Comparison of ENCODE assay signal across 14 mouse cellular contexts in genomic region chr4:120360011-120360521, GRCm38 (mm10). TPM values are rescaled to one million over a fixed set of nuclear protein-coding genes. Genes with fewer than 3 reads are reported as not detected.
DNase-seq lines count a peak whose midpoint lies in the region; ATAC-seq lines count a peak whose summit lies in the region.
"Had no signal": no experiment of that assay in that cellular context is flagged by ENCODE, and none has a peak within 500 bp of the region (broad histone marks: within the 10 kb centered on the region; RNA-seq: fewer than 3 reads in every experiment).

No protein-coding gene starts in this region.

- 4% methylated on average over 8 of the region's 8 CpGs for WGBS in forebrain, embryonic 10.5 days
- WGBS in hindbrain, embryonic 12.5 days, result 7% methylated on average over 8 of the region's 8 CpGs
- WGBS in neural tube, embryonic 14.5 days, result 8% methylated on average over 8 of the region's 8 CpGs

- H3K4me1 ChIP-seq in forebrain, embryonic 10.5 days, result peaks cover 25% of the 10 kb centered on the region
- H3K4me1 ChIP-seq in hindbrain, embryonic 12.5 days, result peaks cover 17% of the 10 kb centered on the region
- H3K4me1 ChIP-seq in neural tube, embryonic 14.5 days (ENCODE audit: control insufficient read depth, insufficient read depth, low read length), result peaks cover 9% of the 10 kb centered on the region

- H3K4me3 ChIP-seq in forebrain, embryonic 10.5 days, result 0 out of 2 replicates have a peak overlapping the region, but pooled peaks have one; percentile 3
- no peak overlapping the region for H3K4me3 ChIP-seq in hindbrain, embryonic 12.5 days
- no peak overlapping the region for H3K4me3 ChIP-seq in neural tube, embryonic 14.5 days (ENCODE audit: low read depth, low read length)
- H3K4me3 ChIP-seq: erythroblast, embryonic 14.5 days; limb, embryonic 10.5 days; myocyte had no signal

- no peaks in the 10 kb centered on the region for H3K9me3 ChIP-seq in forebrain, embryonic 10.5 days
- H3K9me3 ChIP-seq in hindbrain, embryonic 12.5 days (replicated peaks), result no peaks in the 10 kb centered on the region
- H3K9me3 ChIP-seq in neural tube, embryonic 14.5 days (ENCODE audit: control insufficient read depth, low read length), result no peaks in the 10 kb centered on the region
- H3K9me3 ChIP-seq: limb, embryonic 10.5 days had no signal

- H3K36me3 ChIP-seq in forebrain, embryonic 10.5 days (replicated peaks), result no peaks in the 10 kb centered on the region
- no peaks in the 10 kb centered on the region for H3K36me3 ChIP-seq in hindbrain, embryonic 12.5 days
- H3K36me3 ChIP-seq in neural tube, embryonic 14.5 days (ENCODE audit: control insufficient read depth, insufficient read depth, low read length), result no peaks in the 10 kb centered on the region
- H3K36me3 ChIP-seq: limb, embryonic 10.5 days had no signal

- no peak overlapping the region for H3K4me2 ChIP-seq in hindbrain, embryonic 12.5 days (replicated peaks)
- H3K4me2 ChIP-seq in neural tube, embryonic 14.5 days (ENCODE audit: low read depth, low read length), result no peak overlapping the region

- peak overlapping the region; percentile 63 for H3K27ac ChIP-seq in forebrain, embryonic 10.5 days
- peak overlapping the region; percentile 52; the same call in 1 of the 2 replicates for H3K27ac ChIP-seq in hindbrain, embryonic 12.5 days
- peak overlapping the region; percentile 55 for H3K27ac ChIP-seq in neural tube, embryonic 14.5 days (ENCODE audit: low read depth, low read length)
- H3K27ac ChIP-seq: limb, embryonic 10.5 days had no signal

- peaks cover 48% of the 10 kb centered on the region for H3K27me3 ChIP-seq in forebrain, embryonic 10.5 days (ENCODE audit: poor library complexity, severe bottlenecking)
- H3K27me3 ChIP-seq in hindbrain, embryonic 12.5 days, result no peaks in the 10 kb centered on the region; the same call in 1 of the 2 replicates
- H3K27me3 ChIP-seq in neural tube, embryonic 14.5 days (ENCODE audit: control insufficient read depth, insufficient read depth, low read length), result no peaks in the 10 kb centered on the region

- no peak overlapping the region for H3K9ac ChIP-seq in hindbrain, embryonic 12.5 days
- peak overlapping the region; percentile 21; the same call in 1 of the 2 replicates for H3K9ac ChIP-seq in neural tube, embryonic 14.5 days (replicated peaks; ENCODE audit: low read depth, low read length)

- no peak for DNase-seq in forebrain, embryonic 10.5 days (ENCODE audit: extremely low spot score, low spot score)
- peak; percentile 37 for DNase-seq in kidney, postnatal 14 days
- no peak for DNase-seq in layer of hippocampus, adult 9-11 months
- DNase-seq: lung, adult 18-20 months; thymus, adult 18-20 months had no signal

- peak; percentile 87 for ATAC-seq in hindbrain, embryonic 12.5 days (ENCODE audit: low FRiP score)
- ATAC-seq in neural tube, embryonic 14.5 days (ENCODE audit: low read depth), result peak; percentile 64; the same call in 1 of the 2 replicates
- ATAC-seq in megakaryocyte progenitor cell, adult 5-6 weeks (replicated peaks; ENCODE audit: poor library complexity), result no peak
- no peak for ATAC-seq in monocyte, adult 5-6 weeks (replicated peaks; ENCODE audit: insufficient number of reproducible peaks, low FRiP score, low TSS enrichment, poor library complexity, severe bottlenecking)
- ATAC-seq: activated CD4-positive, CD25-positive, alpha-beta regulatory T cell, adult 4 months; inflammation-experienced regulatory T-cells, adult 6 months had no signal

RNA-seq across cellular contexts. Expression of gene Scmh1, which starts 45.0 kb away (rescaled TPM):
- polyA plus RNA-seq in forebrain, embryonic 10.5 days (2016; fragmentation: Nextera tagmentation; extraction: Ambion mirVana), result 31.0 and 31.4 TPM in 2 replicates
- 78.3 and 79.0 TPM in 2 replicates for polyA plus RNA-seq in hindbrain, embryonic 12.5 days (2016; fragmentation: Nextera tagmentation; extraction: Ambion mirVana)
- 90.8 and 94.6 TPM in 2 replicates for polyA plus RNA-seq in neural tube, embryonic 14.5 days (2014; fragmentation: Nextera tagmentation; extraction: Ambion mirVana)
- 50.5 and 60.6 TPM in 2 replicates for total RNA-seq in megakaryocyte progenitor cell, adult 5-6 weeks (2015)
- total RNA-seq in megakaryocyte progenitor cell, adult 5-6 weeks (2017), result 11.6 and 16.0 TPM in 2 replicates
- total RNA-seq in monocyte, adult 5-6 weeks (2017), result 7.2 to 17.6 TPM (median 8.5 TPM) in 3 replicates

Comparison
In these comparisons a context has a peak if more than half of its experiments do, and no peak if none do; other contexts are left out.
1. ATAC-seq: peak in hindbrain, embryonic 12.5 days (single experiment) and neural tube, embryonic 14.5 days (single experiment); none in megakaryocyte progenitor cell, adult 5-6 weeks (single experiment) and monocyte, adult 5-6 weeks (single experiment).
2. Peak in every context shown above with its lines, with median percentiles within 50 percentile points of each other: H3K27ac ChIP-seq.